Mouse (Mus musculus): ENCODE measurements around the gene Sestd1.

The Sestd1 gene

GRCm38 (mm10) chr2:77270136-77270535 lies 10.3 kb downstream of the Sestd1 start:
- no peak for DNase-seq

GRCm38 (mm10) chr2:77268612-77269239 lies 11.7 kb downstream of the Sestd1 start:
- DNase-seq, result no peak

DNA sequence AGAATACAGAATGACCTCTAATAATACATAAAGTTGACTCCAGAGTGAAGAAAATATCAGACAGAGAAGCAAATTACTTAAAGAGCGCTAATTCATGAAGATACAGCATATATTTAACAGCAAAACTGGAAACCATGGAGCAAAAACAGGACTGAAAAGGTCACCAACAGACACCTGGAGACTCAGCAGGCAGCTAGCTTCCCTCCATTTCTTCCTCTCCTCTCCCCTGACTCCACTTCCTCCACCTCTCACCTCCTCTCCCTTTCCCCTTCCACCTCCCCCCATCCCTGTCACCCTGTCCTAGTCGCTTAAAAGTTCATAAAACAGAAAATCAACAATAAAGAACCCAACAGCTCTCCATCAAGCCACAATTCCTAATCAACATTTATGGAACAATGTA lies 13.5 kb downstream of the Sestd1 start:
- DNase-seq, result no peak

GRCm38 (mm10) chr2:77266011-77266410 lies 14.4 kb downstream of the Sestd1 start:
- no peak for DNase-seq

GRCm38 (mm10) chr2:77265301-77265700 lies 15.1 kb downstream of the Sestd1 start:
- DNase-seq, result no peak

- no peak for DNase-seq
These were observed 15.8 kb downstream of the Sestd1 start for GRCm38 (mm10) chr2:77264550-77264949.

GRCm38 (mm10) chr2:77263477-77264435 lies 16.6 kb downstream of the Sestd1 start:
- DNase-seq, result no peak

DNA sequence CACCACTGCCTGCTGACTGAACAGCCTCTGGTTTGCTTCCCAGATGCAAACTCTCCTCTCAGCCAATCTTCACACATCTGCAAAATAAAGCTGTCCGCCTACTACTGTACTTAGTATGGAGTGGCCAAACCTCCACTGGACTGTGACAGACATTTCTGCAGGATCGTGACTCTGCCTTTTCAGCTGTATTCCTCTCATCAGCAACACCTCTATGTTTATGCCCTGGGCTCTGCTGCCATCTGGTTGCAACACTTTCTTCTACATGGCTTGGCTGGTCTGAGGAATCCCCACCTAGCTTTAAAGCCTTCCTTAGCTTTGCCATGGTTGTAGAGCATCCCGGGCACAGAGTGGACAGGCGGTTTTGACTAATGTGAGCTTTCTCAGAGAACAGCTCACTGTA lies 20.3 kb downstream of the Sestd1 start:
- DNase-seq, result no peak

GRCm38 (mm10) chr2:77253227-77253626 lies 27.2 kb downstream of the Sestd1 start:
- DNase-seq, result no peak

DNA sequence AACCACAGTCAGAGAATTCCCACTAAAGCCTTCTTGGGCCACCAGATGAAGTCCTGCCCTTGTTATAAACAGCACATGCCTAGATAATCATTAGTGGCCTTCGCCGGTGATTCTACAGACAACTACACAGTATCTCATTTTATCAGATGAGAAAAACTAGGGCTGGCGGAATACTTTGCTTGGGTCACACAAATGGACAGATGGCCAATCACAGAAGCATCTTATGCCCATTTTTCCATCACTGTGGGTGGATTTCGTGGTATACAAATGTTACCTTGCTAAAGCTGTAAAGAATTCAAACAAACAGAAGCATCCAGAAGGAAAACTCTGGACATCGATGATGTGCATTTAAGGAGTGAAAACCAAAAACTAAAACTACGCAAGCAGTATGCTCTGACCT lies 28.7 kb downstream of the Sestd1 start:
- DNase-seq, result no peak

DNA sequence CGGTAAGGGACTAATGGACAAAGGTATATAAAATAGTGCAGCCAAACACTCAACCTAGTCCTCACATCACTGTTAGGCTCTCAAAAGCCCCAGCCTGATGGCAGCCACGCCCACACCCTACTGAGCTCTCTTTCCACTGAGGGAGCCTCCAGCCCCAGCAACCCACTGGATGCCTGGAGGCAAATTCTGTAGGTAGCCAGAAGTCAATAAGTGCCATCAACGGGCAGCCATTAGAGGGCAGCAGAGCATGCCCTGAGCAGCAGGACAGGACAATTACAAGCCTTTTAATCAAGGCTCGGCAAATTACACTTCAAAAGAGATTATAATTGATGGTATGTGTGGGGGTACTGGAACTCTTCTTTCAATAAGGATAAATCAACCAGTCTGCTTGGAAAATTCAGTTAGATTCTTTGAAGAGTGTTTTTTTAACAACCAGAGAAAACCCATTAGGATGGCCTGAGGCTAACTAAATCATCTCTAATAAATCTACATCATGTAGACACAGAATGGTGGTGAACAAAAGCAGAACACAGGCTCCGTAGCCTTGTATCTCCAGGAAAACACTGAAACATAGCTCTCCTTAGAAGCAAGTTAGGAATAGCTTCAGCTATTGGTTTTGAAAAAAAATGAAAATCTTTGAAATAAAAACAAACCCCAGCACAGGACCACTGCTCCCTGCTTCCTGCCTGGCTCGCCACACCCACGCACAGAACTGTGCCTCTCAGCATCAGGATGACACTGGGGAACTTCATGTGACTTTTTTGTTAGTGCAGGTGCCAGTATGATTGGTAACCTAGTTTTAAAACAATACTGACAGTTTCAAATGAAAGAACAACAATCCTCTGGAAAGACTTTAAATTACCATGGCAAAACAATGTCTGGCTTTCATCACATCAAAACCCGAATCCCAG lies 30.4 kb downstream of the Sestd1 start:
- DNase-seq, result no peak

DNA sequence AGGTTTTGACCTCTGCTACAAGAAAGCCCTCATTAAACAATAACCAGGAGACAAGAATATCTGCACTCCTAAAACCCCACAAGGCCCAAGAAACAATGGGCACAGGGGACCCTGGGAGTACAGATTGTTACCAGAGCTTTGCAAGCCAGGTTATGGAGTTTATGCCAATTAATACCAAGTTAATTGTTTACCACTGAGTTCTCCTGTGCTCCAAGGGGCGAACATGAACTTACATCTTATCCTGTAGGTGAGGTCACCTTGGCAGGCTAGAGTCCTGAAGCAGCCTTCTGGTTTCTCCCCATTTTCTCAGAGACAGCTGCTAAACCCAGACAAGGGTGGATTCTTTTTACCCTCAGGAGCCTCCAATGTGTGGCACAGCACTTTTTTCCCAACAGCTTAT lies 32.0 kb downstream of the Sestd1 start:
- no peak for DNase-seq

DNA sequence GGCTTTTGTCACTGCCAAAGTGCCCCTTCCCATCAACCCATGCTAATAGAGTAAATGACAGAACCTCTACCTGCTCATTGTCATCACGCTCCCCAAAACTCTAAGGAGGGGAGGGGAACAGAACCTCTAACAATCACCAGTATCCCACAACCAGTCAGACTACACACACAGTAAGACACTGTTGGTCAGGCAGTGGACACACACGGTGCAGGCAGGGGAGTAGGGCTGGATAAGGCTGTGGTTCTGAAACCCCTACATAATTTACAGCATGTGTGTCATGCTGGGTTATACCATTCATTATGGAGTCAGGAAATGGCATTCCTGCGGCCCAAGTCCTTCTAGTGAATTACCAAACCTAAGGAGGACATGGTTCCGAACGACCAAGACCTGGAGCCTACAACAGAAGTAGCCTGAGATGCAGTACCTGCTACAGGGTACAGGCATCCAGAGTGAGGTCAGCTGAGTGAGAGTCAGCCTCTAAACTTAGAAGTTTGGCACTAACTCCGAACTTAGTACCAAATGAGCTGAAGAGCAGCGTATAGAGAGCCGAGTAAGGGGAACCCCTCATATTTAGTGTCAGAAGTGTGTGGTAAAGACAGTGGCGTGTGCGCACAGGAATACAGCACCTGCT lies 33.1 kb downstream of the Sestd1 start:
- no peak for DNase-seq

DNA sequence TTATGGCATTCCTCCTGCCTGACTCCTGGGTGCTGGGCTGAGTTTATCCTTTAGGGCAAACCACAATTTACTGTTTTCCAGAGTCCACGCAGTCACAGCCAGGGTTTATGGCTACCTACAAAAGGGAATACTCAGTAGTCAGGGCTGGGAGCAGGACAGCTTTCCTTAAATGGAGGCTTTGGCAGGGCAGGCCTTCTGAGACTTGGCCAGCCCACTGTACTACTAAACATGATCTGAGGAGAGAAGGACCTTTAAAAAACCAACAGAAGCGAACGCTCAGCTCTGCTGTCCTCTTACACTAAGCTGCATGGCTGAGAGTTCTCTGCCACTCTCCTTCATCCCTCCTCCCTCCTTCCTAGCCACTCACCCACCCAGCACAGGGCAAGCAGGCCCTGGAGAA lies 34.6 kb downstream of the Sestd1 start:
- DNase-seq, result no peak

DNA sequence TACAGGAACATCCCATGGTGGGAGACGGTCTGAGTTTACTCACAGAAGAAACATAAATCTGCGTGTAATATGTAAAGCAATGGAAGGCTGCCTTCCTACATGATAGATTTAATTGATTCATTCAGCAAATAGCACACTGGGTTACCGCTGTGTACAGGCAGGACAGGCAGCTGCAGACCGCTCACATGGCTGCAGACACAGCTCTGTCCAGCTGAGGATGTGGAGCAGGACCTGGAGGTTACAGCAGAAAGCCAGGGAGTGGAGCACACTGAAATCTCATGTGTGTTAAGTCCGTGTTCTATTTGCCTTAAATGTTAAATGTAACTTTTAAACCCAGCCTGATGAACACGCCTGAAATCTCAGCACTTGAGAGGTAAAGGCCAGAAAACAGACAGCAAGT lies 38.1 kb downstream of the Sestd1 start:
- no peak for DNase-seq

DNA sequence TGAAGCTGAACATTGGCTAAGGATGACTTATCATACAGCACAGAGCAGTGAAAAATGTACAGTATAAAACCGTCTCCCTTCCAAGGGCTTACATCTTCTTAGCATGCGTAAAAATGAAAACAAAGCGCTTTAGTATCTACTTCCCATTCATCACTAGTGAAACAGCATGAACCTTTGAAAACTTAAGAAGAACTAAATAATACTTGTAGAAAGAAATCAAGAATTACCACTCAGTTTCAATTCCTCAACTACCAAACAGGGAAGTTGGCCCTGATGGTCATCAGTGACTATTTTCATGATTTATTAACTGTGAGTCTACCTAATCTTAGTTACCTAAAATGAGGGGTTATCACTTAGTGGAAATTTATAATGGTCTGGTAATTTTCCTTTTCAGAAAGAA lies 41.8 kb downstream of the Sestd1 start:
- no peak for DNase-seq

- no peak for DNase-seq
These were observed 42.3 kb downstream of the Sestd1 start for GRCm38 (mm10) chr2:77238046-77238445.

DNA sequence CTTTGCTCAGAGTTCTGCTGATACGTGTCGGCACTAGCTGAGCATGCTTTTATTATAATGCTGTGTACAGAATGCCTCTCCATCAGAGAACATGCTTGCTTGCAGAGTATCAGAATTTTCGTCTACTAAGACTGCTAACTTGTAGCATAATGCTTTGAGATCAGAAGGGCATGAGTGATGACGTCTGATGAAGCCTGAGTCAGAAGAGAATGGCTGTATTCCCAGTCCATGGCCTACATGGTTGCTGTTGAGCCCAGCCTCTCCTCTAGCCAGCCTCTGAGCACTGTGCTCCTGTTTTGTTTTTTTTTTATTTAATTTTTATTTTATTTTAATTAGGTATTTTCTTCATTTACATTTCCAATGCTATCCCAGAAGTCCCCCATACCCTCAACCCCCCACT lies 43.5 kb downstream of the Sestd1 start:
- no peak for DNase-seq

DNA sequence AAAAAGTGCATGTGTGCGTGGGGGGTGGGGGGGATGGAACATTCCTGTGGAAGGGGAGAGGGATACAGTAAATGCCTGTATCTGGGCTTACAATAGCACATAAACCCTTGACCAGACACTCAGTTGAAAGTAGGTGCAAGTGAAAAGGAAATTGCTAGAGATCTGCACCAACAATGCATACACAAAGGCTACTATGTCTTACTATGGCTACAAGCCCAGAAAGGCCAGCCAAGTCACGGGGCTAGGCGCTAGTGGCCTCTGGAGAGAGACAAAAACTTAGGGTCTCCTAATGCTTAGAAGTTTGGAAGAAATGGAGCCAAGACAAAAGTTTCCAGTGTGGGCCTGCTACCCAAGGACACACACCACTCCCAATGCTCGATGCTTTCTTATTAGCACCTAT lies 44.5 kb downstream of the Sestd1 start:
- DNase-seq, result no peak

DNA sequence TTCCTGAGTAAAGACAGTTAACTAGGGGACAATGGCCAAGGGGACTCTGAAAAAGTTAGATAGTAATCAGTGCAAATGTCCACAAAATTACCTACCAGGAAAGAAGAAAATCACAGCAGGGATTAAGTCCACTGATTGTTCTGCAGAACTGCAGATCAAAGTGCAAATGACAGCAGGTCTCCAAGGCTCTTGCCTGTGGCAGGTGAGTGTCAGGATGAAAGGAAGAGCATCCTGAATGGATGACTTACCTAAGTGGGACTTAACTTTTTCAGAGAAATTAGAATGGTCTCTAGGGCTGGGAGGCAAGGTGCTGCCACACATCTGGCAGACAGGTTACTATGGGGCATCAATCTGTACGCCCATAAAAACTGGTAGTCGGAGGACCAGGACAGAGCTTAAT lies 47.8 kb downstream of the Sestd1 start:
- no peak for DNase-seq

GRCm38 (mm10) chr2:77220960-77221359 lies 59.4 kb downstream of the Sestd1 start:
- DNase-seq, result peak; percentile 59

DNA sequence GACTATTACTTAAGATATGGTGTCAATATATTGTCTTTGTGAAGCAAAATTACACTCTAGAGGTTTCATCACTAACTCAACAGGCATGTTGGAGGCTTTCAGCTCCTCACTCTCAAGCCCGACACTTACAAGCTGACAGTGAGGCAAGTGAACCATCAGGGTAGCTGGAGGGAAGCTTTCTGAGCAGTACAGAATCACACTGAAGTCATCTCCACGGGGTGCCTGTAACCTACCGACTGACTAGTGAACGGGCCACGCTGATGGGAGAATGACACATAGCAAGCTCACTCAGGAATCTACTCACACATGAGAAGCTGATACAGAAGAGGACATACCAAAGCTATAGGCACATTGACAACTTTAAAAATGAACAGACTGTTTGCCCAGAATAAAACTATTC lies 67.5 kb downstream of the Sestd1 start:
- no peak for DNase-seq

- DNase-seq, result no peak
These were observed 73.4 kb downstream of the Sestd1 start for GRCm38 (mm10) chr2:77206951-77207350.
